Mouse (Mus musculus): ENCODE data around the gene Ifnar1. TPM values are rescaled to one million over a fixed set of nuclear protein-coding genes. Genes with fewer than 3 reads are reported as not detected.
A peak's percentile ranks its signal among the peaks of the same experiment; 100 is the strongest.
"Not testable (repeated sequence)": the region's sequence is repeated elsewhere in the genome, so short reads cannot be mapped to it uniquely, and the experiment has no call there.

Ifnar1 gene
- polyA plus RNA-seq, 1 experiment from 2014 or later: 43.9 TPM

DNA sequence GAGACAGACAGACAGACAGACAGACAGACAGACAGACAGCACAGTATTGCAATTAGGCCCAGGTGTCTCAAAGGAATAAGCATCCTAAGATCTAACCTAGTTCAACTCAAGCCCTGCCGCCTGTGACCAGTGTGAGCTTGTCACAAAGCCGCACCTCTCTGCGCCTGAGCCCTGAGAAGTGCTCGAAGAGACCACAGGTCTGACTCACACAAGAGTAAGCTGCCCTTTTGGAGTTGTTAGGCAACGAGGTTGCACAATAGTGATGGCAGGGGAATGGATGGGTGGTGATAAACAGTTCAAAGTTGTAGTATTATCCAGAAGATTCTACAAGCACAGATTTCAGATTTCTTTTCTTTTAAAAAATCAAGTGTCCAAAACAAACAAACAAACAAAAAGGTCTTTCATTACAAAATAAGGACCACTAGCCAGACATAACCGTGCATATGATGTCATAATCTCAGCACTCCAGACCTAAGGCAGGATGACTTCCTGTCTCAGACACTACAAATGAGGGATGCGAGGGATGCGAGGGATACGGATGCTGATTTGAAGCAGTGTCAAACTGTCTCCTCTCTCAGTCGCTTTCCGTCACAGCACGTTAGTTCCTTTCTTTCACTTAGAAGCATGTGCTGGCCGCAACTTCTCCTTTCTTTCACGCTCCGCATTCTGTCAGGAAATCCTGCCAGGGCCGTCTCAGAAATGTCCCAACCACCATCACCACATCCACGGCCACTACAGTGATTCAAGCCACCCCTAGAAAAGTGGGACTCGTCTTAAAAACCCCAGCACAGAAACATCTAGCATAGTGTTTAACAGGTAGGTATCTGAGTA, 37.7 kb downstream of the Ifnar1 start:
- DNase-seq (ENCODE audit: low spot score): no peak
- Histone ChIP-seq H3K36me3 (no peaks in the 10 kb centered on the region), H3K9me3 (no peaks in the 10 kb centered on the region), H3K4me1 (0 out of 2 replicates have a peak, but pooled peaks cover 5% of the 10 kb centered on the region), H3K27me3 (ENCODE audit: insufficient read depth, poor library complexity, severe bottlenecking) (no peaks in the 10 kb centered on the region), H3K27ac (no peak overlapping the region), H3K4me3 (no peak overlapping the region)
- WGBS: 75% methylated on average over 18 of the region's 18 CpGs

DNA sequence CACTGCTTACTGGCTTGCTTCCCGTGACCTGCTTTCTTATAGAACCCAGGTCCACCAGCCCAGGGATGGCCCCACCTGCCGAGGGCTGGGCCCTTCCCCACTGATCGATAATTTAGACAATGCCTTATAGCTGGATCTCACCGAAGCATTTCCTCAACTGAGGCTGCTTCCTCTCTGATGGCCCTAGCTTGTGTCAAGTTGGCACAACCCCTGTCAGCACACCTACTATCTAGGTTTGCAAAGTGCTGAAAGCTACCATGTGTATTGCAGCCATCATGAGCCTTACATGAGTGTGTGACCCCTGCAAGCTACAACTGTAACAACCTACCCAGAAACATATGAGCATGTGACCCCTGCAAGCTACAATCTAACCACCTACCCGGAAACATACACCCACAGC, 39.2 kb downstream of the Ifnar1 start:
- Histone ChIP-seq H3K27me3 (ENCODE audit: insufficient read depth, poor library complexity, severe bottlenecking) (no peaks in the 10 kb centered on the region), H3K36me3 (no peaks in the 10 kb centered on the region), H3K9me3 (no peaks in the 10 kb centered on the region), H3K27ac (no peak overlapping the region), H3K4me1 (0 out of 2 replicates have a peak, but pooled peaks cover 5% of the 10 kb centered on the region), H3K4me3 (no peak overlapping the region)
- 83% methylated on average over 5 of the region's 5 CpGs for WGBS
- DNase-seq (ENCODE audit: low spot score): no peak

DNA sequence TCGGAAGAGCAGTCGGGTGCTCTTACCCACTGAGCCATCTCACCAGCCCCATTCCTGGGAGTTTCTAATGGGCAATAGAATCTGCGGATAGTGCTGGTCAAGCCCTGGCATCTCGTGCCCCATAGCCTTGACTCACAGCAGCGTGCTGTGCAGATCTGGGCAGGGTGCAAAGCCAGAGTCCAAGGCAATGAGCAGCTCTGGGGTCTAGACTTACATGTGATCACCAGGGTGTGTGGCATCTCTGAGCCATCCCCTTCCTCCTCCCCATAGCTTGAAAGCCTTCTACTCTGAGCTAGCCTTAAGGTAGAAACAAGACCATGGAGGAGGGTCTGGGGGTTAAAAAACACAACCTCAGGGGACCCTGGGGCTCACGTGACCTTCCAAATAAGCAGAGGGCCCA, 41.2 kb downstream of the Ifnar1 start:
- no peak overlapping the region for H3K27ac ChIP-seq
- WGBS: 95% methylated on average over 6 of the region's 6 CpGs
- no peak for DNase-seq (ENCODE audit: low spot score)
- H3K9me3 ChIP-seq: no peaks in the 10 kb centered on the region
- H3K27me3 ChIP-seq (ENCODE audit: insufficient read depth, poor library complexity, severe bottlenecking): no peaks in the 10 kb centered on the region
- H3K36me3 ChIP-seq: no peaks in the 10 kb centered on the region
- no peak overlapping the region for H3K4me3 ChIP-seq
- H3K4me1 ChIP-seq: 0 out of 2 replicates have a peak, but pooled peaks cover 5% of the 10 kb centered on the region

DNA sequence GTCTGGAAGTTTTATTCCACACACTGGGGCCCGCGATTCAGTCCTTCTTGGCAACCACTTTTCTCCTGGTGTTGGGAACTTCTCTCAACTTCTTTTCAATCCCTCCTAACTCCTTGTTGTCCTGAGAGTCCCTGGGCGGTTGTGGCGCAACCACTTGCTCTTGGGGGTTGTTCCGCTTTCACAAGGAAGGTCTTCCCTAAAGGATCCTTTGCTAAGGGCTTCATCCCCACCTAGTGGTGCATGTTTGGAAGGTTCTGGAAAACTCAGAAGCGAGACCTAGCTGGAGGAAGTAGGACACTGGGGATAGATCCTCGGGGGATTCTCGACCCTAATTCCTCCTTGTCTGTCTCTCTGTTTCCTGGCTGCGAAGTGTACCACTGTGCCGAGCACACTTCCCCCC, 42.0 kb downstream of the Ifnar1 start:
- H3K4me1 ChIP-seq: 0 out of 2 replicates have a peak, but pooled peaks cover 5% of the 10 kb centered on the region
- H3K27ac ChIP-seq: no peak overlapping the region
- no peak for DNase-seq (ENCODE audit: low spot score)
- H3K9me3 ChIP-seq: no peaks in the 10 kb centered on the region
- H3K36me3 ChIP-seq: no peaks in the 10 kb centered on the region
- H3K27me3 ChIP-seq (ENCODE audit: insufficient read depth, poor library complexity, severe bottlenecking): no peaks in the 10 kb centered on the region
- WGBS: 67% methylated on average over 10 of the region's 10 CpGs
- no peak overlapping the region for H3K4me3 ChIP-seq

DNA sequence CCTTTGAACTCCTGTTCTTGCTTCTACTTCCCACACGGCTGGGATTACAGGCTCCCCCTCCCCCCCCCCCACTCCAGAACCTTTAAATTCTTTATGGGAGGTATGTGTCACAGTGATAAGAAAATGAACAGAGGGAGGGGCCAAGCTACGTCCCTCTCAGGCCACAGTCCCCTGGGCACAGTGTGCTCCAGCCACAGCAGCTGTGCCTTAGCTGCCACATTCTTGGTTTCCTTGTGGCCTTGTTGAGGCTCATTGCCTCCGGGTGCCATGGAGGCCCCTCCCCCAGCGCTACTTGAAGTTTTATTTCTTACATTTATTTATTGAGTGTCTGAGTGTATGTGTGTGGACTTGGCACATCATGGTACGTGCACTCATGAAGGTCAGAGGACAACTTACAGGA, 42.5 kb downstream of the Ifnar1 start:
- no peaks in the 10 kb centered on the region for H3K36me3 ChIP-seq
- H3K27ac ChIP-seq: no peak overlapping the region
- no peaks in the 10 kb centered on the region for H3K27me3 ChIP-seq (ENCODE audit: insufficient read depth, poor library complexity, severe bottlenecking)
- no peaks in the 10 kb centered on the region for H3K9me3 ChIP-seq
- no peak for DNase-seq (ENCODE audit: low spot score)
- WGBS: 53% methylated on average over 5 of the region's 5 CpGs
- peaks cover 10% of the 10 kb centered on the region for H3K4me1 ChIP-seq
- no peak overlapping the region for H3K4me3 ChIP-seq

DNA sequence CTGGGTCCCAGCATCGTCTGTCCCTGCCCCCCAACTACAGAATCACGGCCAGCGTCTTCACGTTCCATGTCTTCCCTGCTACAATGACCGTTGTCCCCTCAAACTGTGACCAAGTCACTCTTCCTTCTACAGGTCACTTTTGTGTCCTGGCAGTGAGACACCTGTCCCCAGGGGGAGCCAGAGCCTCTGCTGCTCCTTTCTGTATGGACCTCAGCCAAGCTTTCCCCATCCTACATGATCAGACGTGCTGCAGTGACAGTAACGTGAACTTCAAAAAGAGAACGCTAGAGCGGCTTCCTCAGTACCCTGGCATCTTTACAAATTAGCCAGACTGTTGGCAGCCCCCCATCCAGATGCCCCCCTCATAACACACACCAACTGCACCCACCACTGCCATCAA, 43.5 kb downstream of the Ifnar1 start:
- peaks cover 18% of the 10 kb centered on the region for H3K4me1 ChIP-seq
- H3K4me3 ChIP-seq: no peak overlapping the region
- WGBS: 83% methylated on average over 9 of the region's 9 CpGs
- DNase-seq (ENCODE audit: low spot score): no peak
- no peaks in the 10 kb centered on the region for H3K36me3 ChIP-seq
- H3K9me3 ChIP-seq: no peaks in the 10 kb centered on the region
- H3K27ac ChIP-seq: no peak overlapping the region
- H3K27me3 ChIP-seq (ENCODE audit: insufficient read depth, poor library complexity, severe bottlenecking): no peaks in the 10 kb centered on the region

DNA sequence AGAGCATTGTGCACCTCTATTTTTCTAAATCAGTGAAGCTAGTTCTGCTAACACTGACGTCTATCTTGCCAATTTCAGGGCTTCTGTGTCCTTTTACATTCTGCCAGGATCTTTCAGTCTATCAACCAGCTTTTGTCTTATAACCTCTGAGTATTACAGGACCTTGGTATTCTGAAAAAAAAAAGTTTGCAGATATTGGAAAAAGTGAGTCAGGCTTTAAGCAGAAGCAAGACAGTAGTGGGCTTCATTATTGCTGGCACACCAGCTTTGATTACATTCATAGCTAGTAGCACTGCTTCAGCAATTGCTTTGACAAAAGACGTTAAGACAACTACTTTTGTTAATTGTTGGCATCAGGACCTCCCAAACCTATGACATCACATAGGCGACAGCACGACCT, 45.8 kb downstream of the Ifnar1 start:
- not testable (repeated sequence) for H3K27ac ChIP-seq; H3K27me3 ChIP-seq (ENCODE audit: insufficient read depth, poor library complexity, severe bottlenecking); DNase-seq (ENCODE audit: low spot score); H3K9me3 ChIP-seq; H3K36me3 ChIP-seq; H3K4me3 ChIP-seq
- peaks cover 34% of the 10 kb centered on the region for H3K4me1 ChIP-seq
- 87% methylated on average over 4 of the region's 4 CpGs for WGBS

DNA sequence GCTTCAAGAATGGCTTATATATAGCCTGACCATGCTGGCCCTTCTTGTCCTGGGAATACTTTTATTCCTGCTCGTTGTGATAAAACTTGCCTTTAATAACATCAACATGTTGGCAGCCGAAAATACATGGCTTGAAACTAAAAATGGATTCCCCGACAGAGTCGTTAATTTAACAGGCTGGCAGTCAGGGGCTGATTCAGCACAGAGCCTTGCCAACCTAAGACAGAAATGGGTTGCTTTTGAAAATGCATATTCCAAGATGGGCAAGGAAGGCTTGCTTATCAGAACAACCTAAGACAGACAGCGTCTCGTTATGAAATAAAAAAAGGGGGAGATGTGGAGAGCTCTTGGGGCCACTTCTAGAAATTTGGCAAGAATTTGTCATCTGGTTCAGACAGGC, 46.8 kb downstream of the Ifnar1 start:
- Histone ChIP-seq H3K36me3 (no peaks in the 10 kb centered on the region), H3K9me3 (no peaks in the 10 kb centered on the region), H3K4me3 (no peak overlapping the region), H3K27ac (no peak overlapping the region), H3K27me3 (ENCODE audit: insufficient read depth, poor library complexity, severe bottlenecking) (no peaks in the 10 kb centered on the region), H3K4me1 (peaks cover 34% of the 10 kb centered on the region)
- 74% methylated on average over 6 of the region's 6 CpGs for WGBS
- no peak for DNase-seq (ENCODE audit: low spot score)

DNA sequence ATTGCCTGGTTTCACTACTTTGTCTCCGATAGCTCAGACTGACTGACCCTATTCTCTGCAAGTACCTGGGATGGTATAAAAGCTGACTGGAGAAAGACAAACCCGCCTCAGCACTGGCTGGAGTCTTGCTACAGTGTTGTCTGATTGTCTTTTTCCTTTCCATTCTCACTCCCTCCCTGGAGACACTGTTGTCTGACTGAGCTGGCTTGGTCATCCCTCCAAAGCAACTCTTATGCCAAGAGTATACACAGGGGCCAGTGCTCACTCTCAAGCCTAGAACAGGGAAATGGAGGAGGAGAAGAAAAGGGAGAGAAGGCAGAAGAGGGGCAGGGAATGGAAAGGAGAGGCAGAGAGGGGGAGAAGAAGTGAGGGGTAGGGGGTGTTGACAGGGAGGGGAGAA, 47.4 kb downstream of the Ifnar1 start:
- H3K27ac ChIP-seq: no peak overlapping the region
- no peaks in the 10 kb centered on the region for H3K9me3 ChIP-seq
- peaks cover 32% of the 10 kb centered on the region for H3K4me1 ChIP-seq
- WGBS: 56% methylated on average over 2 of the region's 2 CpGs
- H3K27me3 ChIP-seq (ENCODE audit: insufficient read depth, poor library complexity, severe bottlenecking): no peaks in the 10 kb centered on the region
- H3K36me3 ChIP-seq: no peaks in the 10 kb centered on the region
- no peak overlapping the region for H3K4me3 ChIP-seq
- no peak for DNase-seq (ENCODE audit: low spot score)

DNA sequence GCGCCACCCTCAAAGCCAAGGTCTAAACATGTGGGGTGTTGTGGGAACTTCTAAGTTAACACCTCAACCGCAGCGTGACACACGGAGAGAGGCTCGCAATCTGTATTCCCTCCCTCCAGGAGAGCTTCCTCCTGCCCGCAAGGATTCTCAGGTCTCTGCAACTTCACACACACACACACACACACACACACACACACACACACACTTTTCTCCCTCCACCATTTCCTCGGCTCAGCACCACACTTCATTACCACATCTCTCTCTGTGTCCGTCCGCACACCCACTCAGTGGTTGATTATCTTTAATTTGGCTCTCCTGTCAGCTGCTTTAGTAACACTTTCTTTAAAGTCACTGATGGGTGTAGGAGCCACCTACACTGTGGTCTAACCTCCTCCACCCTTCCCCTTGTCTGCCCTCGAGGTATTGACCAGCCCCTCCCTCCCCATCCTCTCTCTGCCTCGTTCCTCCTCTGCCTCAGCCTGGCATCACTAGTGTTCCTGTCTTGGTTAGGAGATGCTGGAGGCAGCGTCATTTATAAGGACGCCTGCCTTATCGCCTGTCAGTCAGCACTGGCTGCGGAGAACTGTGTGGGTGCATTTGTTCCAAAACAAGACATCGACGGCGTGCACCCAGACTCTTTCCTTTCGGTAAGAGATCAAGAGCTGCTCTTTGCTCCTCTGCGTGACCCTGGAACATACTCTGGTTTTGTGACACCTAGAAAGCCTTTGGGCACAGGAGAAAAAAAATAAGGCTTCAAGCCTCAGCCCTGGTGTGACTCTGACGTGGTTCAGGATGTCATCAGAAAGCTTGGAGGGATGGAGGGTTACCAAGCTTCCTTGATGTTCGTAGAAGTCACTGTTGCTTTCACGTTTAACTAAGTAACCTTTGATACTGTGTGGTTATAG, 48.3 kb downstream of the Ifnar1 start:
- 36% methylated on average over 23 of the region's 23 CpGs for WGBS

DNA sequence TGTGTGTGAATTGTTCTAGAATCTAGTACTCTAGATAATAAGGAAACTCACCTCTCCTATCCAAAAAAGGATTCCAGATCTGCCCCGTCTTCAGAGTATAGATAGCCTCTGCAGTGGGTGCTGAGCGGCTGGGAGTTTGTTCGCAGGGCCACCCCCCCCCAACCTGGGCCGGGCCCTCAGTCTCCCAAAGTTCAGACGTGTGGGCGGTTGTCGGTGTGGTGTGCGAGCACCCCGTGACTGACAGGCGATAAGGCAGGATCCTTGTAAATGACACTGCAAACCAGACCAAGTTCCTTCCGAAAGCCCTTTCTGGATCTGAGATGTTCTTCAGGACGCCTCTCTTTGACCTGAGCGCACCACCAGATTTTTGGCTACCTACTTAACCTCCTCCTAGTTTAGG, 49.4 kb downstream of the Ifnar1 start:
- peak; percentile 98 for DNase-seq (ENCODE audit: low spot score)
- no peaks in the 10 kb centered on the region for H3K9me3 ChIP-seq
- no peaks in the 10 kb centered on the region for H3K27me3 ChIP-seq (ENCODE audit: insufficient read depth, poor library complexity, severe bottlenecking)
- no peak overlapping the region for H3K4me3 ChIP-seq
- no peaks in the 10 kb centered on the region for H3K36me3 ChIP-seq
- no peak overlapping the region for H3K27ac ChIP-seq
- H3K4me1 ChIP-seq: peaks cover 43% of the 10 kb centered on the region
- 45% methylated on average over 13 of the region's 13 CpGs for WGBS

More for the DNA sequence above, 48.3 kb downstream of the Ifnar1 start:
- H3K27me3 ChIP-seq (ENCODE audit: insufficient read depth, poor library complexity, severe bottlenecking): no peaks in the 10 kb centered on the region
- no peak overlapping the region for H3K27ac ChIP-seq
- H3K4me3 ChIP-seq: 0 out of 2 replicates have a peak overlapping the region, but pooled peaks have one; percentile 13
- no peaks in the 10 kb centered on the region for H3K9me3 ChIP-seq
- H3K4me1 ChIP-seq: peaks cover 39% of the 10 kb centered on the region
- H3K36me3 ChIP-seq: no peaks in the 10 kb centered on the region
- DNase-seq (ENCODE audit: low spot score): no peak

DNA sequence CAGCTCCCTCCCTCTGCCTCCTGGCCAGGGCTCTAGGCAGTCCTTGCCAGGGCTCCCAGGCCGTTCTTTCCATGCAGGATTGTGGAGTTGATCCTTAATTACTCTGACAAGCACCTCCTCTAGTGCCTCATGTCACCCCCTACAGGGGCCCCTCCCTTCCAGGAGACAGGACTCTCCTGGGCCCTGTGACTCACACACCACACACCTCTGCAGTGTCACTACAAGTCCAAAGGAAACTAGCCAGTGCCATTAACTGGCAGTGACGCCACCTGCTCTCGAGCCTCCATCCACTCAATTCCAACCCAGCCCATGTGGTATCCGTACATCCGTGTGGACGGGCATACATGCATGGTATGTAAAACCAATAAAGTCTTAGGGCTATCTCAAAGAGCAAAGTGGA, 49.9 kb downstream of the Ifnar1 start:
- H3K9me3 ChIP-seq: no peaks in the 10 kb centered on the region
- H3K4me1 ChIP-seq: peaks cover 43% of the 10 kb centered on the region

DNA sequence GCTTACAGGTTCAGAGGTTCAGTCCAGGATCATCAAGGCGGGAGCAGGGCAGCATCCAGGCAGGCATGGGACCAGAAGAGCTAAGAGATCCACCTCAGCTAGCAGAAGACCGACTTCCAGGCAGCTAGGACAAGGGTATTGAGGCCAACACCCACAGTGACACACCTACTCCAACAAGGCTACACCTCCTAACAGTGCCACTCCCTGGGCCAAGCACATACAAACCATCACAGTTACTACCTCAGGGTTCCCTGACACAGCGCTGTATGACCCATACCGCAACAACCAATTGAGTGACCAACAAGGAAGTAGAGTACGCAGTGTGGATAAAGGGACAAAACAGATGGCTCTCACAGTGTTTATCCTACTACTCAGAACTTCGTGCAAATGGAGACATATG, 51.3 kb downstream of the Ifnar1 start:
- Histone ChIP-seq H3K4me1 (peaks cover 47% of the 10 kb centered on the region), H3K36me3 (no peaks in the 10 kb centered on the region), H3K9me3 (no peaks in the 10 kb centered on the region), H3K27ac (no peak overlapping the region), H3K4me3 (no peak overlapping the region), H3K27me3 (ENCODE audit: insufficient read depth, poor library complexity, severe bottlenecking) (no peaks in the 10 kb centered on the region)
- DNase-seq (ENCODE audit: low spot score): no peak
- WGBS: 84% methylated on average over 6 of the region's 6 CpGs

More for the DNA sequence above, 49.9 kb downstream of the Ifnar1 start:
- DNase-seq (ENCODE audit: low spot score): no peak
- no peak overlapping the region for H3K27ac ChIP-seq
- H3K36me3 ChIP-seq: no peaks in the 10 kb centered on the region
- no peak overlapping the region for H3K4me3 ChIP-seq
- no peaks in the 10 kb centered on the region for H3K27me3 ChIP-seq (ENCODE audit: insufficient read depth, poor library complexity, severe bottlenecking)
- WGBS: 73% methylated on average over 6 of the region's 6 CpGs
